9 mouse cellular contexts compared by ENCODE assay signal in genomic region chr15:94025239-94025971, GRCm38 (mm10).
DNase-seq lines count a peak whose midpoint lies in the region; ATAC-seq and TF ChIP-seq lines count a peak whose summit lies in the region.
"Had no signal": no experiment of that assay in that cellular context is flagged by ENCODE, and none has a peak within 500 bp of the region (broad histone marks: within the 10 kb centered on the region; RNA-seq: fewer than 3 reads in every experiment).

No protein-coding gene starts in this region.

- H3K4me3 ChIP-seq in kidney, embryonic 15.5 days (replicated peaks) = no peak overlapping the region
- no peak overlapping the region for H3K4me3 ChIP-seq in kidney, postnatal 0 days (replicated peaks; ENCODE audit: low read depth, low read length)

- peaks cover 11% of the 10 kb centered on the region; the same call in 1 of the 2 replicates for H3K4me1 ChIP-seq in kidney, embryonic 15.5 days
- no peaks in the 10 kb centered on the region for H3K4me1 ChIP-seq in kidney, postnatal 0 days (replicated peaks; ENCODE audit: insufficient read depth, low read length)

- 65% methylated on average over 20 of the region's 20 CpGs for WGBS in kidney, embryonic 15.5 days
- WGBS in kidney, postnatal 0 days = 60% methylated on average over 20 of the region's 20 CpGs

- H3K9ac ChIP-seq in kidney, embryonic 15.5 days = no peak overlapping the region
- no peak overlapping the region for H3K9ac ChIP-seq in kidney, postnatal 0 days (ENCODE audit: low read depth, low read length)

- TF ChIP-seq CTCF in kidney, postnatal 0 days (IDR thresholded peaks at IDR 0.05; ENCODE audit: low read depth) = no peak

- peak overlapping the region; percentile 85 for H3K27ac ChIP-seq in kidney, embryonic 15.5 days
- peak overlapping the region; percentile 50 for H3K27ac ChIP-seq in kidney, postnatal 0 days

- DNase-seq in kidney, adult 9 months = no peak
- peak; percentile 33 for DNase-seq in fat pad, adult 2 months (ENCODE audit: extremely low read depth, low read depth, low spot score)
- peak; percentile 85 for DNase-seq in kidney, postnatal 0 days (ENCODE audit: low spot score)
- DNase-seq in mesoderm, embryonic 11.5 days (ENCODE audit: low read depth, low spot score) = peak; percentile 42
- DNase-seq in cerebellum, adult 9-10 months = no peak
- no peak for DNase-seq in right cerebral cortex, postnatal 10 days (ENCODE audit: low spot score in 2 of 2)
- DNase-seq in left cerebral cortex, adult 8-10 months (ENCODE audit: low spot score in 2 of 2) = no peak
- DNase-seq: cerebellum, postnatal 14 days had no signal

- no peak overlapping the region for H3K4me2 ChIP-seq in kidney, embryonic 15.5 days
- no peak overlapping the region for H3K4me2 ChIP-seq in kidney, postnatal 0 days (ENCODE audit: low read length)

- no peaks in the 10 kb centered on the region for H3K27me3 ChIP-seq in kidney, embryonic 15.5 days
- no peaks in the 10 kb centered on the region for H3K27me3 ChIP-seq in kidney, postnatal 0 days (ENCODE audit: insufficient read depth, low read length)

- ATAC-seq in kidney, embryonic 15.5 days (replicated peaks; ENCODE audit: low FRiP score) = peak; percentile 46; the same call in 1 of the 2 replicates
- no peak for ATAC-seq in kidney, postnatal 0 days (replicated peaks; ENCODE audit: low FRiP score, low read depth)

- no peaks in the 10 kb centered on the region for H3K36me3 ChIP-seq in kidney, embryonic 15.5 days
- no peaks in the 10 kb centered on the region for H3K36me3 ChIP-seq in kidney, postnatal 0 days (ENCODE audit: insufficient read depth, low read length)

- H3K9me3 ChIP-seq in kidney, embryonic 15.5 days (replicated peaks) = no peaks in the 10 kb centered on the region
- no peaks in the 10 kb centered on the region for H3K9me3 ChIP-seq in kidney, postnatal 0 days (replicated peaks; ENCODE audit: low read length)

Comparison
In these comparisons a context has a peak if more than half of its experiments do, and no peak if none do; other contexts are left out.
1. DNase-seq: peak in fat pad, adult 2 months (single experiment), kidney, postnatal 0 days (single experiment) and mesoderm, embryonic 11.5 days (single experiment); none in kidney, adult 9 months (single experiment), cerebellum, adult 9-10 months (single experiment), right cerebral cortex, postnatal 10 days (0 of 2) and left cerebral cortex, adult 8-10 months (0 of 2).